Mouse (Mus musculus) heart, postnatal 14 days (tissue): ENCODE measurements at regions not wholly inside any gene's neighbourhood (a gene's known extent, or its start where the extent isn't known, plus 50 kb on each side); places are given as distances from the start of the nearest gene placed in this dataset.

Experiments
- DNase-seq, 2 experiments: peaks; one replicate each; pipeline ENCODE4 v3.0.0; 2021 to 2022
- intact Hi-C: fragments of 180-260 bp; cut with DNase I; formaldehyde crosslinking; loops from one replicate; pipeline ENCODE4 v1.15.1; 2025

- DNase-seq: no peak
- intact Hi-C loops: no loop called here
Observed at GRCm38 (mm10) chr10:118619601-118620000, 178.8 kb downstream of the Ifng start.

- intact Hi-C loops: no loop called here
- no peak for DNase-seq
Observed at GRCm38 (mm10) chr10:118620611-118621010, 179.8 kb downstream of the Ifng start.

GRCm38 (mm10) chr10:118621546-118621945 lies 180.7 kb downstream of the Ifng start:
- no peak for DNase-seq
- intact Hi-C loops: no loop called here

GRCm38 (mm10) chr10:118622131-118622530 lies 181.3 kb downstream of the Ifng start:
- intact Hi-C loops: no loop called here
- DNase-seq: no peak

- DNase-seq: no peak
- intact Hi-C loops: no loop called here
Observed at GRCm38 (mm10) chr10:118622916-118623315, 182.1 kb downstream of the Ifng start.

GRCm38 (mm10) chr10:118624368-118624767 lies 183.5 kb downstream of the Ifng start:
- no peak for DNase-seq
- intact Hi-C loops: no loop called here

GRCm38 (mm10) chr10:118628000-118628399 lies 187.2 kb downstream of the Ifng start:
- no peak for DNase-seq
- intact Hi-C loops: no loop called here

GRCm38 (mm10) chr10:118629360-118630040 lies 188.7 kb downstream of the Ifng start:
- intact Hi-C loops: no loop called here

GRCm38 (mm10) chr10:118631786-118632185 lies 190.9 kb downstream of the Ifng start:
- DNase-seq: no peak
- intact Hi-C loops: no loop called here

More at GRCm38 (mm10) chr10:118629360-118630040, 188.7 kb downstream of the Ifng start:
- no peak for DNase-seq

GRCm38 (mm10) chr10:118632187-118632586 lies 191.3 kb downstream of the Ifng start:
- intact Hi-C loops: no loop called here
- no peak for DNase-seq

- intact Hi-C loops: no loop called here
- no peak for DNase-seq
Observed at GRCm38 (mm10) chr10:118633429-118633828, 192.6 kb downstream of the Ifng start.

- intact Hi-C loops: no loop called here
- DNase-seq: no peak
Observed at GRCm38 (mm10) chr10:118639097-118639496, 198.3 kb downstream of the Ifng start.

- DNase-seq: no peak
- intact Hi-C loops: no loop called here
Observed at GRCm38 (mm10) chr10:118640121-118640809, 199.4 kb downstream of the Ifng start.

GRCm38 (mm10) chr10:118640810-118641427 lies 200.1 kb downstream of the Ifng start:
- intact Hi-C loops: no loop called here
- no peak for DNase-seq

GRCm38 (mm10) chr10:118643622-118644021 lies 202.8 kb downstream of the Ifng start:
- DNase-seq: no peak
- intact Hi-C loops: no loop called here

- intact Hi-C loops: no loop called here
- peak; percentile 44 to 59 for DNase-seq
Observed at GRCm38 (mm10) chr10:118648111-118648510, 207.3 kb downstream of the Ifng start.

GRCm38 (mm10) chr10:118656561-118656960 lies 213.4 kb downstream of the Dyrk2 start:
- intact Hi-C loops: no loop called here
- DNase-seq: no peak

- no peak for DNase-seq
- intact Hi-C loops: no loop called here
Observed at GRCm38 (mm10) chr10:118666009-118666408, 204.0 kb downstream of the Dyrk2 start.

GRCm38 (mm10) chr10:118675816-118676465 lies 194.1 kb downstream of the Dyrk2 start:
- intact Hi-C loops: no loop called here
- DNase-seq: peak; percentile 25 to 54

GRCm38 (mm10) chr10:118678750-118679418 lies 191.1 kb downstream of the Dyrk2 start:
- no peak for DNase-seq
- intact Hi-C loops: no loop called here

- no peak for DNase-seq
- intact Hi-C loops: no loop called here
Observed at GRCm38 (mm10) chr10:118679507-118679906, 190.5 kb downstream of the Dyrk2 start.
